Mouse (Mus musculus) G1E (cell line): ENCODE data around the gene Gipc1.

ENCODE experiments used
- CTCF ChIP-seq: IDR thresholded peaks from 2 replicates; pipeline ENCODE4 v1.5.1; 2012; ENCODE audit warnings: low read depth, low read length, inconsistent platforms, mixed read lengths
- GATA1 ChIP-seq: IDR thresholded peaks from 2 replicates; pipeline ENCODE4 v1.6.1; 2012; ENCODE audit warnings: borderline replicate concordance, low read length, inconsistent platforms, mixed read lengths
- TAL1 ChIP-seq: conservative IDR thresholded peaks from 2 replicates; pipeline ENCODE4 v1.6.1; 2012; ENCODE audit warnings: low read depth, low read length, inconsistent platforms, mixed read lengths

- no peak for TF ChIP-seq CTCF
- TF ChIP-seq GATA1: no peak
- TF ChIP-seq TAL1: no peak
These were observed 1.2 kb downstream of the Gipc1 start for GRCm38 (mm10) chr8:83653662-83654017.
